Mouse (Mus musculus): ENCODE measurements around the gene Frmd4b.
A peak's percentile ranks its signal among the peaks of the same experiment; 100 is the strongest.
"Not testable (repeated sequence)": the region's sequence is repeated elsewhere in the genome, so short reads cannot be mapped to it uniquely, and the experiment has no call there.

Frmd4b gene

GRCm38 (mm10) chr6:97289838-97290237 is 327.5 kb downstream of the Frmd4b start:
- DNase-seq (ENCODE audit: low read depth): no peak

DNA sequence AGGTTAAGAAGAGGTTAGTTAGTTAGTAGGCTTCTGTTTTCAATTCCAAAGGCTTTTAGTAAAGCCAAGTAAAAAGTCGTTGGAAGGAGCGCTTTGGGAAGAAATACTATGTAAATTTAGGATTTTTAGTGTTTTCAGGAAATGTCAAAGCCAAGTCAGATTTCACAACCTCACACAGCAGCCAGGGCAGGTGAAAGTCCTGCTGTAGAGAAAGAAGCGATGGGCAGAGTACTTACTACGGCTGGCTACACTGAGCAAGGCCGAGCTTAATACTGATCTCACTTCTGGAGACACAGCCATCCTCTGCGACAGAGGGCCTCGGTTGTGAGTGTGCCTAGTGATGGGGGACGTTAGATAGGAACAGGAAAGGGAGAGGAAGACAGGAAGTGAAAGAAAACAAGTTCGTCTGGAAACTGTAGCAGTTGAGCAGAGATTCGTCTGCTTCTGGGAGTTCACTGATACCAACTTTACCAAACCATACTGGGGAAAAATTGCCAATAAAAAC is 328.0 kb downstream of the Frmd4b start:
- no peak for DNase-seq (ENCODE audit: low read depth)

DNA sequence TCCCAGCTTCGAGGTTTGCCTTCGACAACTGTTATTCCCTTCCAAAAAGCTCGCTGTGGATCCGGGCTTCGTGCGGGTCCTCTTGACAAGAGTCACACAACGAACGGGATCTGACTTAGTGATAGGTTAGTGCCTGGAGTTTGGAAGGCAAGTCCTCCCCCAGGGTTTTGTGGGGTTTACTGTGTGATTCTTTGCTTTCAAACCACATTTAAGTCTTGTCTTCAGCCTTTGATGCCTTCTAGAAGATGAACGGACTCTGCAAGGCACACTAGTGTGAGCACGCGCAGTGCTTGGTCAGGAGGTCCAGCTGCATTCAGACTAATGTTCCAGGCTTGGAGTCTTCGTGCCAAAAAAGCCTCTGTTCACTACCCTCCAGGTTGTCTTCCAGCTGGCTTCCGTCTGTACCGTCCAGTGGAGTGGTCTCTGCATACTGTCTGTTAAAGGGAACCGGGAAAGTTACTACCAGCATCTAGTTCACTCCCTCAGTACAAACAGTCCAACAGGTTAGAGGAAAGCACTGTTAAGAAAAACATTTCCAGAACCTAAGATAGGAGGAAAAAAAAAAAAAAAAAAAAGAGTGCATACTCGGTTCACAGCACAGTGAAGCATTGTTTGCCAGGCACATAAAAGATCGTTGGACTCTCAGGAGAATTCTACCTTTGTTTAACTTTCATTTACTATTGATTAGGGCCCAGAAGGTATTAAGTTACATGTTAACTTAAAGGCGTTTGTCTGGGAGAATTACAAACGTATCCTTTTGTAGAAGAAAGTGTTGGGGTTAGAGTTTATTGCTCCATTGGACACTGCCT is 329.1 kb downstream of the Frmd4b start:
- DNase-seq (ENCODE audit: low read depth): no peak

DNA sequence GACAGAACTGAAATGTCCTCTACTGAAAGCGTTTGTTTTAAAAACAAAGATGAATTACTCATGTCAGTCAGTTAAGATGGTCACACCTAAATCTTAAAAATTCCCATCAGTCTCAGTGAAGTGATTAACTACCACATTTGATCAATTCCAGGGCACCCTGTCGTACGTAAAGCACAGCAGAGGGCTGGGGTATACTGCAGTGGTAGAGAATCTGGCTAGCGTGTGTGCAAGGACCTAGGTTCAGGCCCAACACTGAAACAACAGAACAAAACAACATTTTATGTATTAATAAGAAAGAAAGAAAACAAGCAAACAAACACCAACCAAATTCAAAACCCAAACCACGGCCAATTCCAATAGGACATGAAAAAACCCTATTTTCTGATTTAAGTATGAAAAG is 331.0 kb downstream of the Frmd4b start:
- DNase-seq (ENCODE audit: low read depth): no peak

DNA sequence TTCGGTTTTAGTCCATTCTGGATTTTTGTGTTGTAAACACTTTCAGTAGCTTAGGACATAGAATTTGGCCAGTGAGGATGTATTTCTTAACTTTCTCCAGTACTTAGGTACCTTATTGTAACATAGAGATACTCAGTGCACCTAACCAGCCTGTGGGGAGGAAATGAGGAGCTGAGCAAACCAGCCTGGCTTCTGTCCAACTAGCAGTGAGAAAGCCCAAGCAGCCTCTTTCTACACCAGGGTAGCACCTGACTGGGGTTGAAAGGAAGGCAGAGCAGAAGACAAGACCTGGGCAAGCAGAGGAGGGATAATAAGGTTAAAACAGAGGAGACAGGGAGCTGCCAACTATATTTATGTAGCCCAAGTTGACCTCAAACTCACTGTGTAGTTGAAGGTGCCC is 333.7 kb downstream of the Frmd4b start:
- DNase-seq (ENCODE audit: low read depth): no peak

- DNase-seq (ENCODE audit: low read depth): no peak
Measured at GRCm38 (mm10) chr6:97278878-97279277, 338.5 kb downstream of the Frmd4b start.

DNA sequence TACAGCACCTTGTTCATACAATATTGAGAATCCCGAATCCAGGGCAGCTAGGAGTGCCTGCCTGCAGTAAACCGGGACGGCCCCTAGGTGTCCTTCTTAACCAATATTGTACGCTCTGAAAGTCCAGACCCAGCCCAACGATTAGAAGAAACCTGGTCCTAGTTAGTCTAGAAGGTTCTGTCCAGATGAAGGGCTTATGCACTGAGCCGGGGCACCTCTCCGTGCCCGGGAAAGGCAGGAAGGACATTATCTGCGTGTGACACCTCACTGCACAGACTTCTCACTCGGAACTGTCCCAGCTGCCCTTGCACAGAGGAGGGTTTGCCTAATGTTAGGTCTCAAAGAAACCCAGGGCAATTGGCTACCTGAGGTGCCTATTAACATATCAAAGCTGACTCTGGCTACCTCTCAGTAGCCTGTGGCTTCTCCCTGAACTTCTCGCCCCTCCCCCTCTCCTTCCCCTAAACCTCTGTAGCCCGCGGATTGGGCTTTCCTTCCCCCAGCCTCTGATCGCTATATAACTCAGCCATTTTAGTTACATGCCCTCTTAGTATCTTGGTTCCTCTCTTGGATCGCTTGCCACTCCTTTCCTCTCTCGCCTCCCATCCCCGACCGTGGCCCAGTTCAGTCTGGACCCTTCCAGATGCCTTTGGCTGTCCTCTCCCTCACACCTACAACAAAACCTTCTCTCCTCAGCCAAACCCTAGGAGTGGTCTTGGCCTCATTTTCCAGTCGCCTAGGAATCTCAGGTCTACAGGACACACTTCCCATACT is 339.1 kb downstream of the Frmd4b start:
- DNase-seq (ENCODE audit: low read depth): peak; percentile 88

- DNase-seq (ENCODE audit: low read depth): no peak
Measured at GRCm38 (mm10) chr6:97276890-97277497, 340.3 kb downstream of the Frmd4b start.

DNA sequence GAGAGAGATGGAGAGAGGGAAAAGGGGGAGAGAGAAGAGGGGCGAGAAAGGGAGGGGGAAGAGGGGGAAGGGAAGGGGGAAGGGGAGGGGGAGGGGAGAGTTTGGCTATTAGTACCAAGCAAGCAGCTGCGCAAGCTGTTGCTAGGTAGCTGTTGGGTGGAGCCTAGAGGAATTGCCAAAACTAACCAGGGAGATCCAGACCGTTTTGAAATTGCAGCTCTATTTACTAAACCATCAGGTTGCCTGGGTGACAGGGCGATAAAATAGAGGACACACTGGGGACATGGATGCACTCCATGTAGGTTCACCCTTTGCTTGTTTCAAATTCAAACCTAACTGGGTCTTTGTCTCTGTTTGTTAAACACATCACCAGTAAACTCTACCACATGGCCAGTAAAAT is 341.0 kb downstream of the Frmd4b start:
- no peak for DNase-seq (ENCODE audit: low read depth)

DNA sequence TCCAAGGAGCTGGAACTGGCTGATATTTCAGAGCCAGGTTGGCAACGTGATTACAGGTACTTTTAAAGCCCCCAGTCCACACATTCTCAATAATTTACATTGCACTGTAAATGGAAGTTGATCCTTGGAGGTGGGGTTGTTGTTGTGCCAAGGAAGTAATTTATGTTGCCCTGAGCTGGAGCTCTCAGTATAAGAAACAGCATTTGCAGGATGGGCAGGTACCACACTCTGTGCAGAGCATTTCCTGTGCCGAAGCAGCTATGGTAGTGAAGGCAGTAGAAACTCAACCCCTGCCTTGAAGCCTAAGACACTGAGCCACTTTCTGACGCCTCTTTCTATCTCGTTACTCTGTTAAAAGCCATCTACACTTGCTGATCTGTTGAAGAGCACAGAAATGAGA is 341.6 kb downstream of the Frmd4b start:
- DNase-seq (ENCODE audit: low read depth): no peak

DNA sequence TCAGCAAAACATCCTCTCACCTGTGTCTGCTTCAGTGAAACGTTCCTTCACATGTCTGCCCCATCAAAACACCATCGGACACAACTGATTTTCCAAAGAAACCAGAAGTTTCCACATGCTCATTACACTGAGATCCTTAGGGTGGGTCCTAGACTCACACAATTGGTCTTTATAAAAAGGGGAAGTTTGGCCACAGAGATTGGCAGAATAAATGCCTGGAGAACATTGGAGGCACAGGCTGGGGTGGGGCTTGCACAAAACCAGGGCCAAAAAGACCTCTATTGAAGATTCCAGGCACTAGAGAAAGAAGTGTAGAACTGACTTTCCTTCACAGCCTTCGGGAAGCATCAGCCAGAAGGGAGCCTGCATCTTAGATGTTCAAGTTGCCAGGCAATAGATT is 343.6 kb downstream of the Frmd4b start:
- DNase-seq (ENCODE audit: low read depth): no peak

DNA sequence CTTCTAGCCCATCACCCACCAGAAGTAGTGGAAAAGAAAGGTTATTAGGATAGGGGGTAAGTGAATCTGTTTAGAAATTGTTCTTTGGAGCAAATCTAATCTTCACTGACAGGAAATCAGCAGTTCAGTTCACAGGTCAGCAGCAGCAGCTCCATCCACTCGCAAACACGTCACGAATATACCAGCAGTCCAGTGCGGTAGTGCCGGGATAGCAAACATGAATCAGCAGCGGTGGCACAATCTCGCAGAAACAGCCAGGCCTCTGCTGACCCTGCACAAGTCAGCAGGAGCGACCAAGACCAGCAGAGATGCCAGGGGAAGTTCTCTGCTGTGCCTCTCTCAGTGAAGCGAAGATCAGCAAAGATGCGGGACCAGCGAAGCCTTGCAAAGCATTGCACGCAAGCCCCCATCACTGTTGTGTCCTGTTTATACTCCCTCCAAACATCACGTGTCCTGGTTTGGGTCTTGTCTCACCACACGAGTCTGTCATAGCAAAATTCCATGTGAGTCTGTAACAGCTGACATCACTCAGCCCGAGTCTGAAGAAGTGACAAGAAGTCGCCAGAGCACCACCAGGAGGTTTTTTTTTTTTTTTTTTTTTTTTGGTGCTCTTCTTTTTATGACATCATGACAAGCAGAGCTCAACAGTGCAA is 344.2 kb downstream of the Frmd4b start:
- no peak for DNase-seq (ENCODE audit: low read depth)

- no peak for DNase-seq (ENCODE audit: low read depth)
Measured at GRCm38 (mm10) chr6:97272349-97272748, 345.0 kb downstream of the Frmd4b start.

GRCm38 (mm10) chr6:97269596-97269995 is 347.7 kb downstream of the Frmd4b start:
- no peak for DNase-seq (ENCODE audit: low read depth)

DNA sequence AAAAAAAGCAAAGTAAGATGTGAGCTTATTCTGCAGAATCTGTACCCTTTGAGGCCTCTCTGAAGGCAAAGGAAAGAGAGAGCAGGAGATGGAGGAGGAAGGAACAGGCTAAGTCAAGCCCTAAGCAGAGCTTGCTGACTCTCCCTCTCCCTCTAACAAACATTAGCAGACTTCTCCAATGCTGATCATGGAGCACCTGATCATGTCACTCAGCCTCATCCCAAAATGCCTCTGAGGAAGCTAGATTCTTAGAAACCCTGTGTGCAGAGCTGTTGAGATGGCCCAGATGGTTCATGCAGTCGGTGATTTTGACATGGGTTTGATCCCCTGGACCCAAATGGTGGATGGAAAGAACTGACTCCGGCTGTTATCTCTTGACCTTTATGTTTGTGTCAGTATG is 350.2 kb downstream of the Frmd4b start:
- no peak for DNase-seq (ENCODE audit: low read depth)

DNA sequence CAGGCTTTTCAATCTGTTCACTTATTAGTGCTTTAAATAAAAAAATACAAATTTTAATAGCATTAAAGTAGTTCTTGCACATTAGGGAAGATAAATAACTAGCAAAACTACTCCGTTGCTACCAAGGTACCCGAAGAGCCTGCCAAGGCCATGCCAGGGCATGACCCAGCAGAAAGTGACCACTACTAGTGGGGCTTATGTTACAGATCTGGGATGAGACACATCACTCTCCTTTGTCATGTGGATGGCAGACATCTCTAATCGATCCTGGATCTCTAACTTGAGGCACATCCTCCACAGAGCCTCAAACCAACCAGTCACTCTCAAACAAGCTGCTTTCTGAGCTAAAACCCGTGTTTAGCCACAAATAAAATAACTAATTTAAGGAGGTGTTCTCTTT is 350.7 kb downstream of the Frmd4b start:
- DNase-seq (ENCODE audit: low read depth): no peak

GRCm38 (mm10) chr6:97265705-97266104 is 351.6 kb downstream of the Frmd4b start:
- DNase-seq (ENCODE audit: low read depth): no peak

DNA sequence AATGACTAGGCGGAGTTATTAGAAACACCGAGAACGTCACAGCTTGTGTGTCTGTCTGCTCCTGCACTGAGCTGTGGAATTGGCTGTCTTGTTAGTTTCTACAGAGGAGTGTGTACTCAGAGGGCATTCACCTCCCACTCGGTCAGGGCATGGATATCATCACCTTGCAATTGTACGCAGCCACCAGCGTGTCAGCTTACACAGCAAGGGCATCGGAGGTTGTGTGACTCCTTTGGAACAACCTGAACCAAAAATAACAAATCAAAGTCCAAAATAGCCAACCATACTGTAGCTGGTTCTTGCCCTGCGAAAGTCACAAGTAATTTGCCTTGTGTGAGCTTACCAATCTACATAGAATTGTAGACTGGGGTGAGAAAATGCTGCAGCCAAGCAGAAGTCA is 352.1 kb downstream of the Frmd4b start:
- DNase-seq (ENCODE audit: low read depth): no peak

DNA sequence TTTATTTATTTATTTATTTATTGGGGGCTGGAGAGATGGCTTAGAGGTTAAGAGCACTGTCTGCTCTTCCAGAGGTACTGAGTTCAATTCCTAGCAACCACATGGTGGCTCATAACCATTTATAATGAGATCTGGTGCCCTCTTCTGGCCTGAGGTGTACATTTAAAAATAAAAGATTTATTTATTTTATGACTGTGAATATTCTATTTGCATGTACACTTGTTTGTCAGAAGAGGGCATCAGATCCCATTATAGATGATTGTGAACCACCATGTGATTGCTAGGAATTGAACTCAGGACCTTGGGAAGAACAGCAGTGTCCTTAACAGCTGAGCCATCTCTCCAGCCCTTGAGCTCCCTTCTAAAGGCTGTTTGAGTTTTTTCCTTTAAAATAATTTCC is 353.6 kb downstream of the Frmd4b start:
- DNase-seq (ENCODE audit: low read depth): peak; percentile 22

DNA sequence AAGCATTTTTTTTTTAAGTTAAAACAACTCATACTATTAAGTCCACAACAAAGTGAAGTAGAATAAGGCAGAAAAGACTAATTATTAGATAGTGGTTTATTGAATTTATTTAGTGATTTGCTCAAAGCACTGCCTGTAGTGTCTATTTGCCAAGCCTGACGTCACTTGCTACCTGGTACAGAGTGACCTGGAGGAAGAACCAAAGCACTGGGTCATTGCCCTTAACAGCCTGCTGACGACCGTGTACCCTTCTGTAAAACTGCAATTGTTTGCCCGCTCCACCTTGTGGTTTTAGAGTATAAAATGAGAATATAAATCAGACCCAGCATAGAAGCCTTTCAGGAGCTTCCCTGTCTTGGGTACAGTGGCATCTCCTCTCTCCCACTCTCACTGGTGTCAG is 355.1 kb downstream of the Frmd4b start:
- DNase-seq (ENCODE audit: low read depth): no peak

GRCm38 (mm10) chr6:97259926-97260325 is 357.4 kb downstream of the Frmd4b start:
- DNase-seq (ENCODE audit: low read depth): not testable (repeated sequence)

GRCm38 (mm10) chr6:97258489-97258888 is 358.9 kb downstream of the Frmd4b start:
- DNase-seq (ENCODE audit: low read depth): no peak

Data from NIH3T3 (cell line).